Mouse (Mus musculus): ENCODE measurements around the gene Dlgap4. TPM values are rescaled to one million over a fixed set of nuclear protein-coding genes. Genes with fewer than 3 reads are reported as not detected.
A peak's percentile ranks its signal among the peaks of the same experiment; 100 is the strongest.

The Dlgap4 gene
- polyA plus RNA-seq, 1 experiment from 2014 or later = 98.3 TPM

DNA sequence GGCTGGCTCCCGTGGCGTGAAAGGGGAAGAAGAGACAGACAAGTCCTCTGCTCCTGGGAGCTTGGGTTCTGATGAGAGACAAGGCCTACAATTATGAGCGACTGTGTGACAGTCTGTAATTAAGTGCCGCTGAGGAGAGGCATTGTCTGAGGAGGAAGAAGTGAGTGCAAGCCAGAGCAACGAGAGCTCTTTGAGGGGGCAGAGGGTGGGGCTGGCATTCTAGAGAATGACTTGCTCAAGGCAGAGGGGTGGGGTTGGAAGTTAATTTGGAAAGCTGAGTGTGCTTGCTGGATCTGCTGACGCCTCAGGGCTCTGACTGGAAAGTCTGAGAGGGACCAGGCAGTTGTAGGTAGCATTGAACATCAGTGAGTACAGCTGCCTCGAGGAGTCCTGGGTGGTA lies 112.8 kb downstream of the Dlgap4 start:
- peak overlapping the region; percentile 81 for H3K27ac ChIP-seq
- H3K4me3 ChIP-seq = 0 out of 2 replicates have a peak overlapping the region, but pooled peaks have one; percentile 2
- H3K9ac ChIP-seq = peak overlapping the region; percentile 44
- H3K4me1 ChIP-seq = peaks cover 70% of the 10 kb centered on the region
- ATAC-seq (ENCODE audit: insufficient number of reproducible peaks, insufficient read depth, low FRiP score, low TSS enrichment, low read depth) = no peak
- peak overlapping the region; percentile 45 for H3K4me2 ChIP-seq
- H3K36me3 ChIP-seq = no peaks in the 10 kb centered on the region; the same call in 1 of the 2 replicates
- H3K27me3 ChIP-seq = no peaks in the 10 kb centered on the region
- 13% methylated on average over 7 of the region's 7 CpGs for WGBS
- H3K9me3 ChIP-seq = no peaks in the 10 kb centered on the region

- peak overlapping the region; percentile 81 for H3K27ac ChIP-seq
- no peaks in the 10 kb centered on the region for H3K9me3 ChIP-seq
- 45% methylated on average over 3 of the region's 3 CpGs for WGBS
- H3K4me1 ChIP-seq = peaks cover 76% of the 10 kb centered on the region
- peak overlapping the region; percentile 45 for H3K4me2 ChIP-seq
- no peak for ATAC-seq (ENCODE audit: insufficient number of reproducible peaks, insufficient read depth, low FRiP score, low TSS enrichment, low read depth)
- no peak overlapping the region for H3K9ac ChIP-seq
- H3K36me3 ChIP-seq = no peaks in the 10 kb centered on the region; the same call in 1 of the 2 replicates
- no peaks in the 10 kb centered on the region for H3K27me3 ChIP-seq
- no peak overlapping the region for H3K4me3 ChIP-seq
Measured at GRCm38 (mm10) chr2:156726878-156727277, 113.4 kb downstream of the Dlgap4 start.

DNA sequence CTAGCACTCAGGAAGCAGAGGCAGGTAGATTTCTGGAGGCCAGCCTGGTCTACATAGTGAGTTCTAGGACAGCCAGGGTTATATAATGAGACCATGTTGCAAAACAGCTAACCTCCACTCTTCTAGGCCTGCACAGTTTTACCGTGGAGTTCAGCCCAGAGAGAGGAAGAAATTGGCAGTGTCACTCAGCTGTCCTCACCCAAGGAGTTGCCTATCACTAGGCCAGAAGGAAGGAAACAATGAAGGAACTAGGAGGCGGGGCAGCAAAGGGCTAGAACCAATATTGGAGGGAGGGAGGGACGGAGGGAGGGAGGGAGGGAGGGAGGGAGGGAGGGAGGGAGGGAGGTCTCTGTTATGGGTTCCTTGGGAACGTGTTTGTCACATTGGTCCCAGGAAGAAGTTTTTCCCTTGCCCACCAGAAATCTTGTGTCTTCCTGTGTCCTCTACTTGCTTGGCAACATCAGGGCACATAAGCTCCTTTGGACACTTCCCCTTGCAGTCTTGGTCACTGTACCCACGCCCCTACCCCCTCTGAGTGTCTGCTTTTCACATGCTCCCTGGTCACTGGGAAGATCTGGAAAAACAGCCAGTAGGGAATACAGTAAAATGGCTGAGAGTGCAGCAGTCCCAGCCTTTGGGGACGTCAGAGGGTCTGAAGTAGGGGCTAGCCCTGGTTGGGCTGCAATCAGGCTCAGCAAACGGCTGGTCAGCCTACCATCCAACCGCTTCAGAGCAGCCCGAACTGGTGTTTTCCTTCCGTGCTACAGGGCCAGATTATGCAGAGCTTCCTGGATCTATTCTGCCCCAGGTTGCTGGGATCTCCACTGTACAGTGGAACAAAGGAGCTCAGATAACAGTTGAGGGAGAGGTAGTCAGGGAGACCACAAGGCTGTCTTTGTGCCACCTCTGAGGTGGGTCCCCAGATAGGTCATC lies 116.3 kb downstream of the Dlgap4 start:
- peak overlapping the region; percentile 68 for H3K27ac ChIP-seq
- peak overlapping the region; percentile 19 for H3K4me2 ChIP-seq
- no peak overlapping the region for H3K9ac ChIP-seq
- H3K9me3 ChIP-seq = no peaks in the 10 kb centered on the region
- H3K27me3 ChIP-seq = no peaks in the 10 kb centered on the region
- WGBS = 36% methylated on average over 8 of the region's 10 CpGs
- H3K36me3 ChIP-seq = no peaks in the 10 kb centered on the region; the same call in 1 of the 2 replicates
- no peak overlapping the region for H3K4me3 ChIP-seq
- no peak for ATAC-seq (ENCODE audit: insufficient number of reproducible peaks, insufficient read depth, low FRiP score, low TSS enrichment, low read depth)
- H3K4me1 ChIP-seq = peaks cover 68% of the 10 kb centered on the region

DNA sequence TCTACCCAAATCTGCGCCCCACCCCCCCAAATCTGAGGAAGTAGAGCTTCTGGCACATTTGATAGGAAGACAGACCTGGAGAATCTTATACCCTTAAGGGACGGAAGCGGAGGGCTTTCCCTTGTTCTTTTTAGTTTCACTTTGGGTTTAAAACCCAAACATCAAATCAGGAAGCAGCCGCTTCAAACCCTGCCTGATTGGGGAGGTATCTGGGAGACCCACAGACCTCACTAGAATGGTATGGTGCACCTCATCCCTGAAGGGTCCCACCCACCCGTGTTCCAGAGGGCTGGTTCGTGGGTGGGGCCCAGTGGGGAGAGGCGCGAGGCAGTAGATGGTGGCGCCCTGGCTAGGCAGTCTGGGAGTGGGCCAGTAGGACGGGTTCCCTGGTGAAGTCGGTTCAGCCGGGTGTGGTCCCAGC lies 117.0 kb downstream of the Dlgap4 start:
- Histone ChIP-seq H3K4me3 (no peak overlapping the region), H3K27ac (peak overlapping the region; percentile 68), H3K9me3 (no peaks in the 10 kb centered on the region), H3K9ac (no peak overlapping the region), H3K4me1 (peaks cover 67% of the 10 kb centered on the region), H3K36me3 (no peaks in the 10 kb centered on the region; the same call in 1 of the 2 replicates), H3K4me2 (peak overlapping the region; percentile 19), H3K27me3 (no peaks in the 10 kb centered on the region)
- ATAC-seq (ENCODE audit: insufficient number of reproducible peaks, insufficient read depth, low FRiP score, low TSS enrichment, low read depth) = no peak
- WGBS = 71% methylated on average over 12 of the region's 12 CpGs

DNA sequence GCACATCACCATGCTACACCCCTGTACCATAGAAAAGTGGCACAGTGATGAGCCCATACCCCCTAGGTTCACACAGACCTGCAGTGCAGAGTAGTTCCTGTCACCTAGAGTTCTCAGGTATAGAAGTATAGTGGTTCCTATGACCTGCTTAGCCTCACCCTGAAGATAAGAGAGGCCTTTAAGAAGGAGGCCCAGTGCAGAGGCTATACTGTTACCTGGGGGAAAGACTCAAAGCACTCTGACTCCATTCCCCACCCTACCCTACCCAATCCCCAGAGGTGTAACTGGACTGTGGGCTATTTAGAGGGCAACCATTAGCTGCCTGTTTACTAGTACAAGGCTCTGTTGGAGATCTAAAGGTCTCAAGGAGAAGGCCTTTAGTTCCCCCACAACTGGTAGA lies 118.1 kb downstream of the Dlgap4 start:
- H3K27me3 ChIP-seq = no peaks in the 10 kb centered on the region
- no peak overlapping the region for H3K4me2 ChIP-seq
- H3K4me1 ChIP-seq = peaks cover 67% of the 10 kb centered on the region
- ATAC-seq (ENCODE audit: insufficient number of reproducible peaks, insufficient read depth, low FRiP score, low TSS enrichment, low read depth) = no peak
- no peaks in the 10 kb centered on the region for H3K9me3 ChIP-seq
- H3K4me3 ChIP-seq = no peak overlapping the region
- no peak overlapping the region for H3K9ac ChIP-seq
- 0 out of 2 replicates have a peak overlapping the region, but pooled peaks have one; percentile 11 for H3K27ac ChIP-seq
- H3K36me3 ChIP-seq = peaks cover under 1% of the 10 kb centered on the region; the same call in 1 of the 2 replicates

DNA sequence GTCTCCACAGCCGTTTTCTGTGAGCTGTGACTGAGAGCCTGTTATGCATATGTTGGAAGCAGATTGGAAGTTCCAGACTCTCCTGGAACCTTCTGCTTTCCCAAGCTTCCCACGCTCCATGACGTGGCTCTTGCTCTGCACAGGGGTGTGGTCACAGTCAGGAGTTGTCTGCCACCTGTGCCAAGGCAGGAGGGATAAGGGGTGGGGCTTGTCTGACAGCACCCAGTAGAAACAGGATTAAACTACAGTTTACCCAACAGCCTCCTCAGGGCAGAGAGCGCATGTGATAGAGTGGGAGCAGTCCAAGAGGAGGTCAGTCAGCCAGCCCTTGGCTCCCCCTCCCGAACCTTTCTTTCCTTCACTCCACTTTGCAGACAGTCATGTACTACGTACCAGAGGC lies 118.6 kb downstream of the Dlgap4 start:
- 0 out of 2 replicates have a peak overlapping the region, but pooled peaks have one; percentile 11 for H3K27ac ChIP-seq
- H3K36me3 ChIP-seq = peaks cover 5% of the 10 kb centered on the region; the same call in 1 of the 2 replicates
- 66% methylated on average over 6 of the region's 6 CpGs for WGBS
- no peak overlapping the region for H3K4me3 ChIP-seq
- no peak for ATAC-seq (ENCODE audit: insufficient number of reproducible peaks, insufficient read depth, low FRiP score, low TSS enrichment, low read depth)
- no peak overlapping the region for H3K4me2 ChIP-seq
- no peaks in the 10 kb centered on the region for H3K27me3 ChIP-seq
- H3K4me1 ChIP-seq = peaks cover 66% of the 10 kb centered on the region
- H3K9ac ChIP-seq = no peak overlapping the region
- H3K9me3 ChIP-seq = no peaks in the 10 kb centered on the region

DNA sequence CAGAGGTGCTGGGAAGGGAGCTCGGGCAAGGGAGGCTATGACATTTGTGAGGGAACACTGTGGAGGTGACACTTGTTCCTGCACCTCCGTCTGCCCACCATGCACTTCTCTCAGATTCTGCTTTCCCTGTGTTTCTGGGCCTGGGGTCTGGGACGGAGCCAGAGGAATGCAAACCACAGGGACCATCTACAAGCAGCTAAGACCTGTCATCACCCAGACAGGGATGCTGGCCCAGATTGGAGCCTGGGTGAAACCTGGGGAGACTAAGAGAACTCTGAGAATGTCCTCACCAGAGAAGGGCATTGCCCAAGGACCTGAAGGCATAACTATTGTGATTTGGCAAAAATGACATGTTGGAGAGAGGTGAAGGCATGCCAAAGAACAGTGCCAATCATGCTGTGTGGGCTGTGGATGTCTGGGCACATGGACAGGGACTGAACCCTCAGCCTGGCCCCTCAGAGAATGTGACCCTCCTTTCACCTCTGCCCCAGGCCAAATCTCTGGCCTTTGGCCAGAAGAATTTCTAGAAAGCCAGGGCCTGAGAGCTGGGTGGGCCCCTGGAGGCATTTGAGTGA lies 122.3 kb downstream of the Dlgap4 start:
- no peaks in the 10 kb centered on the region for H3K27me3 ChIP-seq
- H3K9ac ChIP-seq = no peak overlapping the region; the same call in 1 of the 2 replicates
- 71% methylated on average over 3 of the region's 3 CpGs for WGBS
- no peaks in the 10 kb centered on the region for H3K9me3 ChIP-seq
- no peak overlapping the region for H3K4me2 ChIP-seq
- H3K4me3 ChIP-seq = no peak overlapping the region
- H3K4me1 ChIP-seq = peaks cover 65% of the 10 kb centered on the region
- no peak for ATAC-seq (ENCODE audit: insufficient number of reproducible peaks, insufficient read depth, low FRiP score, low TSS enrichment, low read depth)
- H3K36me3 ChIP-seq = peaks cover 10% of the 10 kb centered on the region
- H3K27ac ChIP-seq = no peak overlapping the region

DNA sequence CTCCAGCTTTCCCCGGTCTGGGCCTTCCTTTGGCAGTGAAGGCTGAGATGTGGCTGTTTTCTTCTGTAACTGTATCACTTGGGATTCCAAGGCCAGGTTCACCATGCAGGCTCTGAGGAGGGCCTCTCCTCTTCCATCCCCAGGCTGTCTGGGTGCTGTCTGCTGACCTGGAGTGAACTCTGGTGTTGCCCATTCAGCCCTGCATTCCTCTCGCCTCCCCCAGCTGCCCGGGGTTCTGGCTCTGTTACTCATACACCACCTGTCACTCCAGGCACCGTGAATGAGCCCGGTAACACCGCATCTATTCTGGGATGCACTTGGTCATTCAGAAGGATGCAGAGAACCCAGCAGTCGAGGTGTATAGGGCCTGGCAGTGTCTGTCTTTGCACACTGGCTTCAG lies 123.3 kb downstream of the Dlgap4 start:
- Histone ChIP-seq H3K4me2 (no peak overlapping the region), H3K9me3 (no peaks in the 10 kb centered on the region), H3K36me3 (peaks cover 10% of the 10 kb centered on the region), H3K9ac (no peak overlapping the region), H3K27ac (no peak overlapping the region), H3K27me3 (no peaks in the 10 kb centered on the region), H3K4me3 (no peak overlapping the region), H3K4me1 (peaks cover 66% of the 10 kb centered on the region)
- ATAC-seq (ENCODE audit: insufficient number of reproducible peaks, insufficient read depth, low FRiP score, low TSS enrichment, low read depth) = no peak
- 45% methylated on average over 7 of the region's 7 CpGs for WGBS

- peaks cover 66% of the 10 kb centered on the region for H3K4me1 ChIP-seq
- no peak overlapping the region for H3K4me2 ChIP-seq
- WGBS = 75% methylated on average over 7 of the region's 7 CpGs
- no peak overlapping the region for H3K4me3 ChIP-seq
- H3K36me3 ChIP-seq = peaks cover 10% of the 10 kb centered on the region
- H3K9ac ChIP-seq = no peak overlapping the region
- no peak overlapping the region for H3K27ac ChIP-seq
- H3K9me3 ChIP-seq = no peaks in the 10 kb centered on the region
- no peaks in the 10 kb centered on the region for H3K27me3 ChIP-seq
- ATAC-seq (ENCODE audit: insufficient number of reproducible peaks, insufficient read depth, low FRiP score, low TSS enrichment, low read depth) = no peak
Measured at GRCm38 (mm10) chr2:156737976-156738375, 124.5 kb downstream of the Dlgap4 start.

- H3K27me3 ChIP-seq = no peaks in the 10 kb centered on the region
- H3K9ac ChIP-seq = peak overlapping the region; percentile 49; the same call in 1 of the 2 replicates
- no peak for ATAC-seq (ENCODE audit: insufficient number of reproducible peaks, insufficient read depth, low FRiP score, low TSS enrichment, low read depth)
- H3K27ac ChIP-seq = peak overlapping the region; percentile 28; the same call in 1 of the 2 replicates
- H3K4me3 ChIP-seq = no peak overlapping the region
- WGBS = 80% methylated on average over 9 of the region's 9 CpGs
- no peak overlapping the region for H3K4me2 ChIP-seq
- peaks cover 26% of the 10 kb centered on the region for H3K36me3 ChIP-seq
- H3K9me3 ChIP-seq = no peaks in the 10 kb centered on the region
- H3K4me1 ChIP-seq = peaks cover 47% of the 10 kb centered on the region
Measured at GRCm38 (mm10) chr2:156741265-156741664, 127.8 kb downstream of the Dlgap4 start.

- Histone ChIP-seq H3K4me3 (no peak overlapping the region), H3K36me3 (peaks cover 29% of the 10 kb centered on the region), H3K4me1 (peaks cover 40% of the 10 kb centered on the region), H3K9me3 (no peaks in the 10 kb centered on the region), H3K9ac (peak overlapping the region; percentile 49), H3K27ac (no peak overlapping the region), H3K27me3 (no peaks in the 10 kb centered on the region), H3K4me2 (no peak overlapping the region)
- WGBS = 60% methylated on average over 4 of the region's 4 CpGs
- ATAC-seq (ENCODE audit: insufficient number of reproducible peaks, insufficient read depth, low FRiP score, low TSS enrichment, low read depth) = no peak
Measured at GRCm38 (mm10) chr2:156741998-156742397, 128.5 kb downstream of the Dlgap4 start.
